20 mouse cellular contexts compared by ENCODE assay signal in the genomic region with DNA sequence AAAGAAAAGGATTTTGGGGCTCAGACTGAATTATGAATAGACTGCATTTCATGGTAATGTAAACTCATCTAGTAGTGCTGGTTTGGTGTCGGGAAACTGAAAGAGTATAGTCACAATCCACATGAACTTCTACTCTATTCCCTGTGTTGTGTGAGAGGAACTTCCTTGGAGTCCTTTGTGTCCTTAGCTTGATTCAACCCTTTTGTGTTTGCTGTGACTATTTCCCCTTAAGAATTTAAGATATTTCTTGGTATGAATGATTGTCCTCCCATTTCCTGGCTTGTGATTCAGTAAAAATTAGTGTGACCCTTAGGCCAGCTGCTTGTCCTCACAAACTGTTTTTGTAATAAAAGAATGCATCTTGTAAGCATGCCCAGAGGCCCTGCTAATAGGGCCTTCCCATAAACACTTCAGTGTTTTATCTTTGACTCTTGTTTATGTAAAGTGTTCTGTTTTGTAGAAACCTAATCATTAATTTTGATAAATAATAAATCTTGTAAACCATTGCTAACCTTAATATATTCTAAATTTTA. TPM values are rescaled to one million over a fixed set of nuclear protein-coding genes. Genes with fewer than 3 reads are reported as not detected.
DNase-seq lines count a peak whose midpoint lies in the region; ATAC-seq and TF ChIP-seq lines count a peak whose summit lies in the region.
"Had no signal": no experiment of that assay in that cellular context is flagged by ENCODE, and none has a peak within 500 bp of the region (broad histone marks: within the 10 kb centered on the region; RNA-seq: fewer than 3 reads in every experiment).

No protein-coding gene starts in this region.

- no peaks in the 10 kb centered on the region for H3K36me3 ChIP-seq in heart, postnatal 0 days (replicated peaks; ENCODE audit: control insufficient read depth, insufficient read depth, low read length)
- H3K36me3 ChIP-seq in kidney, embryonic 15.5 days: no peaks in the 10 kb centered on the region
- no peaks in the 10 kb centered on the region for H3K36me3 ChIP-seq in lung, embryonic 16.5 days (ENCODE audit: control insufficient read depth, insufficient read depth, low read length)
- H3K36me3 ChIP-seq in midbrain, embryonic 10.5 days: no peaks in the 10 kb centered on the region
- H3K36me3 ChIP-seq: G1E; hindbrain, embryonic 13.5 days; limb, embryonic 13.5 days had no signal

- H3K9ac ChIP-seq in heart, postnatal 0 days (replicated peaks; ENCODE audit: low read depth, low read length): no peak overlapping the region
- H3K9ac ChIP-seq in kidney, embryonic 15.5 days: no peak overlapping the region
- no peak overlapping the region for H3K9ac ChIP-seq in lung, embryonic 16.5 days (ENCODE audit: low read length)
- H3K9ac ChIP-seq: hindbrain, embryonic 13.5 days; limb, embryonic 13.5 days had no signal

- peak overlapping the region; percentile 25; the same call in 1 of the 2 replicates for H3K27ac ChIP-seq in heart, postnatal 0 days (ENCODE audit: low read depth)
- peak overlapping the region; percentile 60 for H3K27ac ChIP-seq in kidney, embryonic 15.5 days
- H3K27ac ChIP-seq in lung, embryonic 16.5 days (ENCODE audit: low read length): peak overlapping the region; percentile 46; the same call in 1 of the 2 replicates
- no peak overlapping the region for H3K27ac ChIP-seq in midbrain, embryonic 10.5 days (replicated peaks)
- H3K27ac ChIP-seq: hindbrain, embryonic 13.5 days; limb, embryonic 13.5 days had no signal

- TF ChIP-seq EP300 in heart, postnatal 0 days (IDR thresholded peaks at IDR 0.05; ENCODE audit: low read depth): no peak

- H3K9me3 ChIP-seq in heart, postnatal 0 days (replicated peaks; ENCODE audit: control insufficient read depth, low read length): no peaks in the 10 kb centered on the region
- no peaks in the 10 kb centered on the region for H3K9me3 ChIP-seq in kidney, embryonic 15.5 days (replicated peaks)
- no peaks in the 10 kb centered on the region for H3K9me3 ChIP-seq in lung, embryonic 16.5 days (ENCODE audit: control insufficient read depth, low read length)
- H3K9me3 ChIP-seq in midbrain, embryonic 10.5 days (replicated peaks): no peaks in the 10 kb centered on the region
- H3K9me3 ChIP-seq: G1E; hindbrain, embryonic 13.5 days; limb, embryonic 13.5 days had no signal

- no peaks in the 10 kb centered on the region for H3K27me3 ChIP-seq in heart, postnatal 0 days (ENCODE audit: control insufficient read depth, insufficient read depth, low read length)
- H3K27me3 ChIP-seq in kidney, embryonic 15.5 days: no peaks in the 10 kb centered on the region
- no peaks in the 10 kb centered on the region for H3K27me3 ChIP-seq in lung, embryonic 16.5 days (ENCODE audit: control insufficient read depth, insufficient read depth, low read depth, low read length)
- no peaks in the 10 kb centered on the region for H3K27me3 ChIP-seq in midbrain, embryonic 10.5 days (ENCODE audit: low read depth, poor library complexity, severe bottlenecking)
- H3K27me3 ChIP-seq: hindbrain, embryonic 13.5 days; limb, embryonic 13.5 days had no signal

- intact Hi-C loops in heart, postnatal 10 days (cut with DNase I): no loop called here

- no peak for TF ChIP-seq CTCF in heart, postnatal 0 days (IDR thresholded peaks at IDR 0.05; ENCODE audit: low read depth)

- H3K4me1 ChIP-seq in heart, postnatal 0 days (ENCODE audit: control insufficient read depth, insufficient read depth): 0 out of 2 replicates have a peak, but pooled peaks cover 9% of the 10 kb centered on the region
- peaks cover 6% of the 10 kb centered on the region; the same call in 1 of the 2 replicates for H3K4me1 ChIP-seq in kidney, embryonic 15.5 days
- peaks cover 12% of the 10 kb centered on the region for H3K4me1 ChIP-seq in lung, embryonic 16.5 days (replicated peaks; ENCODE audit: control insufficient read depth, insufficient read depth, low read length)
- 0 out of 2 replicates have a peak, but pooled peaks cover 5% of the 10 kb centered on the region for H3K4me1 ChIP-seq in midbrain, embryonic 10.5 days

- DNase-seq in heart, postnatal 0 days (ENCODE audit: low spot score): no peak
- no peak for DNase-seq in heart, postnatal 4 days
- peak; percentile 51 to 53 for DNase-seq in heart, postnatal 10 days
- no peak for DNase-seq in midbrain, embryonic 10.5 days (ENCODE audit: low spot score)
- DNase-seq in spleen, postnatal 10 days (ENCODE audit: low spot score in 2 of 2): no peak
- DNase-seq: adrenal gland, adult 8-10 months; cerebellum, adult 8-10 months; thymus, postnatal 14 days had no signal

- no peak for ATAC-seq in heart, postnatal 0 days (ENCODE audit: insufficient read depth, low read depth)
- peak; percentile 77 for ATAC-seq in kidney, embryonic 15.5 days (replicated peaks; ENCODE audit: low FRiP score)
- peak; percentile 91 for ATAC-seq in lung, embryonic 16.5 days (ENCODE audit: low read depth)
- no peak for ATAC-seq in monocyte, adult 5-6 weeks (replicated peaks; ENCODE audit: insufficient number of reproducible peaks, low FRiP score, low TSS enrichment, poor library complexity, severe bottlenecking)

- WGBS in heart, postnatal 0 days: 79% methylated on average over 1 of the region's 1 CpGs
- WGBS in kidney, embryonic 15.5 days: 69% methylated on average over 1 of the region's 1 CpGs
- WGBS in lung, embryonic 16.5 days: 68% methylated on average over 1 of the region's 1 CpGs
- 89% methylated on average over 1 of the region's 1 CpGs for WGBS in midbrain, embryonic 10.5 days

- H3K4me2 ChIP-seq in heart, postnatal 0 days (ENCODE audit: low read depth, low read length): no peak overlapping the region
- no peak overlapping the region for H3K4me2 ChIP-seq in kidney, embryonic 15.5 days
- no peak overlapping the region for H3K4me2 ChIP-seq in lung, embryonic 16.5 days (ENCODE audit: low read depth, low read length)
- H3K4me2 ChIP-seq: hindbrain, embryonic 13.5 days; limb, embryonic 13.5 days; midbrain, embryonic 11.5 days had no signal

- H3K4me3 ChIP-seq in heart, postnatal 0 days (ENCODE audit: low read depth, low read length): no peak overlapping the region
- H3K4me3 ChIP-seq in kidney, embryonic 15.5 days (replicated peaks): no peak overlapping the region
- H3K4me3 ChIP-seq in lung, embryonic 16.5 days (ENCODE audit: low read length): no peak overlapping the region
- H3K4me3 ChIP-seq in midbrain, embryonic 10.5 days: no peak overlapping the region
- H3K4me3 ChIP-seq: hindbrain, embryonic 13.5 days; limb, embryonic 13.5 days; myocyte had no signal

RNA-seq across cellular contexts. Expression of a gene that starts 2.7 kb away (rescaled TPM):
- not detected in 2 replicates for total RNA-seq in heart, postnatal 0 days (2014; rRNA removed; ENCODE audit: low replicate concordance)
- polyA plus RNA-seq in heart, postnatal 0 days (2015; fragmentation: Nextera tagmentation; extraction: Ambion mirVana): not detected in 2 replicates
- not detected for total RNA-seq in heart, postnatal 4 days (2021)
- under 1 TPM; 0.45 to 0.98 TPM for total RNA-seq in heart, postnatal 10 days (2021)
- 4.4 and 5.4 TPM in 2 replicates for polyA plus RNA-seq in kidney, embryonic 15.5 days (2015; fragmentation: Nextera tagmentation; extraction: Ambion mirVana)
- polyA plus RNA-seq in lung, embryonic 16.5 days (2015; fragmentation: Nextera tagmentation; extraction: Ambion mirVana): not detected in 2 replicates
- 0.57 TPM in 1 of 3 replicates, not detected in the others for total RNA-seq in monocyte, adult 5-6 weeks (2017)
- polyA plus RNA-seq in midbrain, embryonic 10.5 days (2016; fragmentation: Nextera tagmentation; extraction: Ambion mirVana): not detected in 2 replicates
- total RNA-seq: G1E; granulocyte monocyte progenitor cell, adult 5-6 weeks; left cerebral cortex, adult 18-20 months had no signal
- polyA plus RNA-seq: forebrain, embryonic 11.5 days; G1E; hindbrain, embryonic 13.5 days; myocyte had no signal

RNA-seq across cellular contexts. Expression of a gene that starts 53.4 kb away (rescaled TPM):
- total RNA-seq in heart, postnatal 0 days (2014; rRNA removed; ENCODE audit: low replicate concordance): not detected in 2 replicates
- polyA plus RNA-seq in heart, postnatal 0 days (2015; fragmentation: Nextera tagmentation; extraction: Ambion mirVana): 0.14 TPM in 1 of 2 replicates, not detected in the other
- total RNA-seq in heart, postnatal 4 days (2021): not detected
- not detected for total RNA-seq in heart, postnatal 10 days (2021)
- 22.1 and 28.3 TPM in 2 replicates for polyA plus RNA-seq in kidney, embryonic 15.5 days (2015; fragmentation: Nextera tagmentation; extraction: Ambion mirVana)
- 0.93 and 4.9 TPM in 2 replicates for polyA plus RNA-seq in lung, embryonic 16.5 days (2015; fragmentation: Nextera tagmentation; extraction: Ambion mirVana)
- not detected in 3 replicates for total RNA-seq in monocyte, adult 5-6 weeks (2017)
- not detected in 2 replicates for polyA plus RNA-seq in midbrain, embryonic 10.5 days (2016; fragmentation: Nextera tagmentation; extraction: Ambion mirVana)
- total RNA-seq: adrenal gland, adult 8-10 months; G1E; granulocyte monocyte progenitor cell, adult 5-6 weeks; left cerebral cortex, adult 18-20 months had no signal
- polyA plus RNA-seq: cortical plate, adult 2 months; forebrain, embryonic 11.5 days; G1E; hindbrain, embryonic 13.5 days; limb, embryonic 13.5 days; midbrain, embryonic 11.5 days; myocyte had no signal

Comparison
In these comparisons a context has a peak if more than half of its experiments do, and no peak if none do; other contexts are left out.
1. DNase-seq: peak in heart, postnatal 10 days (2 of 2); none in heart, postnatal 0 days (single experiment), heart, postnatal 4 days (single experiment), midbrain, embryonic 10.5 days (single experiment) and spleen, postnatal 10 days (0 of 2).
2. ATAC-seq: peak in kidney, embryonic 15.5 days (single experiment) and lung, embryonic 16.5 days (single experiment); none in heart, postnatal 0 days (single experiment) and monocyte, adult 5-6 weeks (single experiment).